Mouse (Mus musculus) MEL (cell line): ENCODE results near the gene Trpm8. TPM values are rescaled to one million over a fixed set of nuclear protein-coding genes. Genes with fewer than 3 reads are reported as not detected.

Source experiments
- DNase-seq: peaks from one replicate; pipeline ENCODE4 v3.0.0; 2011; ENCODE audit warnings: low read depth, low spot score
- H3K27ac ChIP-seq: 2 replicates; pipeline ENCODE4 v1.5.1; 2012; ENCODE audit warnings: low read depth, mild to moderate bottlenecking, control low read depth, low read length, moderate library complexity; ENCODE audit not compliant: control insufficient read depth
- H3K27me3 ChIP-seq, 2 experiments: fragments of 150-350 bp in 1 of 2; sonication (generic) in 1 of 2; 2 replicates each; pipeline ENCODE4 v1.6.1; 2012; ENCODE audit warnings: low read length in 2 of 2, mild to moderate bottlenecking in 2 of 2, improper control_type of control experiment in 1 of 2, moderate library complexity in 1 of 2; ENCODE audit not compliant: insufficient read depth in 2 of 2, control insufficient read depth in 1 of 2
- H3K36me3 ChIP-seq, 2 experiments: 2 replicates each; pipeline ENCODE4 v1.6.1; 2012 to 2014; ENCODE audit warnings: low read length in 2 of 2, improper control_type of control experiment in 1 of 2, inconsistent platforms in 1 of 2, mild to moderate bottlenecking in 1 of 2; ENCODE audit not compliant: insufficient read depth in 2 of 2, control insufficient read depth in 1 of 2
- H3K4me1 ChIP-seq, 2 experiments: fragments of 150-350 bp in 1 of 2; sonication (generic) in 1 of 2; 2 replicates each; pipeline ENCODE4 v1.6.1; 2012; ENCODE audit warnings: low read length in 2 of 2, improper control_type of control experiment in 1 of 2, mild to moderate bottlenecking in 1 of 2; ENCODE audit not compliant: insufficient read depth in 2 of 2, control insufficient read depth in 1 of 2
- H3K4me3 ChIP-seq, 2 experiments: fragments of 150-350 bp in 1 of 2; sonication (generic) in 1 of 2; 2 replicates each; pipeline ENCODE4 v1.5.1; 2012; ENCODE audit warnings: low read depth in 2 of 2, low read length in 2 of 2, mild to moderate bottlenecking in 2 of 2, moderate library complexity in 2 of 2, control low read depth in 1 of 2, improper control_type of control experiment in 1 of 2; ENCODE audit not compliant: control insufficient read depth in 1 of 2, insufficient read depth in 1 of 2
- H3K79me2 ChIP-seq: 2 replicates; pipeline ENCODE4 v1.6.1; 2012; ENCODE audit warnings: mild to moderate bottlenecking, low read length, moderate library complexity; ENCODE audit not compliant: control insufficient read depth, poor library complexity, insufficient read depth
- H3K9ac ChIP-seq: 2 replicates; pipeline ENCODE4 v1.6.1; 2012; ENCODE audit warnings: low read depth, mild to moderate bottlenecking, control low read depth, low read length, moderate library complexity; ENCODE audit not compliant: control insufficient read depth, poor library complexity, severe bottlenecking
- H3K9me3 ChIP-seq: fragments of 150-350 bp; sonication (generic); replicated peaks from 2 replicates; pipeline ENCODE4 v1.6.1; 2012; ENCODE audit warnings: mild to moderate bottlenecking, low read length, improper control_type of control experiment, moderate library complexity; ENCODE audit not compliant: insufficient read depth
- BHLHE40 ChIP-seq: IDR thresholded peaks from 2 replicates; pipeline ENCODE4 v1.6.1; 2012; ENCODE audit warnings: low read depth, mild to moderate bottlenecking, inconsistent platforms, low read length, improper control_type of control experiment, borderline replicate concordance
- CHD2 ChIP-seq: IDR thresholded peaks from 2 replicates; pipeline ENCODE4 v1.6.1; 2011; ENCODE audit warnings: low read length, improper control_type of control experiment
- CTCF ChIP-seq, 3 experiments: IDR thresholded peaks in 2 of 3; conservative IDR thresholded peaks in 1 of 3; 2 replicates each; pipeline ENCODE4 v1.5.1; 2011 to 2012; ENCODE audit warnings: low read length in 3 of 3, low read depth in 2 of 3, mild to moderate bottlenecking in 2 of 3, improper control_type of control experiment in 1 of 3, inconsistent platforms in 1 of 3, mixed read lengths in 1 of 3, moderate library complexity in 1 of 3; ENCODE audit not compliant: control insufficient read depth in 1 of 3, insufficient read depth in 1 of 3, poor library complexity in 1 of 3, severe bottlenecking in 1 of 3
- ELF1 ChIP-seq: IDR thresholded peaks from 2 replicates; pipeline ENCODE4 v1.6.1; 2014; ENCODE audit warnings: low read depth, mild to moderate bottlenecking, inconsistent platforms, low read length, improper control_type of control experiment, moderate library complexity
- EP300 ChIP-seq, 2 experiments: IDR thresholded peaks; 2 replicates each; pipeline ENCODE4 v1.6.1; 2011; ENCODE audit warnings: improper control_type of control experiment in 2 of 2, low read length in 2 of 2, low read depth in 1 of 2, mild to moderate bottlenecking in 1 of 2
- GABPA ChIP-seq: IDR thresholded peaks from 2 replicates; pipeline ENCODE4 v1.6.1; 2012; ENCODE audit warnings: low read depth, mild to moderate bottlenecking, inconsistent platforms, low read length, improper control_type of control experiment, moderate library complexity
- JUND ChIP-seq: IDR thresholded peaks from 2 replicates; pipeline ENCODE4 v1.6.1; 2011; ENCODE audit warnings: low read depth, mild to moderate bottlenecking, improper control_type of control experiment, low read length
- KAT2A ChIP-seq: conservative IDR thresholded peaks from 2 replicates; pipeline ENCODE4 v1.6.1; 2012; ENCODE audit warnings: low read depth, low read length, improper control_type of control experiment, inconsistent platforms
- MAFK ChIP-seq: IDR thresholded peaks from 2 replicates; pipeline ENCODE4 v1.6.1; 2011; ENCODE audit warnings: low read depth, mild to moderate bottlenecking, low read length, improper control_type of control experiment, borderline replicate concordance
- MAZ ChIP-seq: IDR thresholded peaks from 2 replicates; pipeline ENCODE4 v1.6.1; 2012; ENCODE audit warnings: low read depth, mild to moderate bottlenecking, inconsistent platforms, low read length, improper control_type of control experiment
- MEF2A ChIP-seq: IDR thresholded peaks from 2 replicates; pipeline ENCODE4 v1.6.1; 2014; ENCODE audit warnings: low read depth, mild to moderate bottlenecking, inconsistent platforms, low read length, improper control_type of control experiment; ENCODE audit not compliant: poor library complexity, insufficient replicate concordance, severe bottlenecking; ENCODE audit errors: extremely low read depth
- MXI1 ChIP-seq: IDR thresholded peaks from 2 replicates; pipeline ENCODE4 v1.6.1; 2011; ENCODE audit warnings: mild to moderate bottlenecking, low read depth, low read length, improper control_type of control experiment
- MYC ChIP-seq: IDR thresholded peaks from 2 replicates; pipeline ENCODE4 v1.6.1; 2011; ENCODE audit warnings: low read depth, mild to moderate bottlenecking, low read length, improper control_type of control experiment, moderate library complexity
- NELFE ChIP-seq: IDR thresholded peaks from 2 replicates; pipeline ENCODE4 v1.6.1; 2011; ENCODE audit warnings: low read depth, low read length, improper control_type of control experiment
- POLR2A ChIP-seq, 2 experiments: IDR thresholded peaks; 2 replicates each; pipeline ENCODE4 v1.6.1; 2011 to 2012; ENCODE audit warnings: low read length in 2 of 2, mild to moderate bottlenecking in 2 of 2, control low read depth in 1 of 2, improper control_type of control experiment in 1 of 2, low read depth in 1 of 2, moderate library complexity in 1 of 2; ENCODE audit not compliant: control insufficient read depth in 1 of 2, insufficient read depth in 1 of 2, poor library complexity in 1 of 2
- POLR2AphosphoS2 ChIP-seq: IDR thresholded peaks from 2 replicates; pipeline ENCODE4 v1.6.1; 2011; ENCODE audit warnings: low read length, improper control_type of control experiment
- RAD21 ChIP-seq: IDR thresholded peaks from 2 replicates; pipeline ENCODE4 v1.6.1; 2011; ENCODE audit warnings: mild to moderate bottlenecking, low read depth, low read length, improper control_type of control experiment
- RCOR1 ChIP-seq: IDR thresholded peaks from 2 replicates; pipeline ENCODE4 v1.6.1; 2012; ENCODE audit warnings: low read depth, mild to moderate bottlenecking, inconsistent platforms, low read length, improper control_type of control experiment
- TAL1 ChIP-seq: IDR thresholded peaks from 2 replicates; pipeline ENCODE4 v1.6.1; 2012; ENCODE audit warnings: mild to moderate bottlenecking, inconsistent platforms, low read length, moderate library complexity, mixed read lengths
- USF1 ChIP-seq: IDR thresholded peaks from 2 replicates; pipeline ENCODE4 v1.6.1; 2014; ENCODE audit warnings: low read depth, mild to moderate bottlenecking, inconsistent platforms, low read length, improper control_type of control experiment, moderate library complexity
- USF2 ChIP-seq, 2 experiments: IDR thresholded peaks; 2 replicates each; pipeline ENCODE4 v1.6.1; 2011 to 2012; ENCODE audit warnings: improper control_type of control experiment in 2 of 2, low read length in 2 of 2, borderline replicate concordance in 1 of 2, inconsistent platforms in 1 of 2, low read depth in 1 of 2, mild to moderate bottlenecking in 1 of 2; ENCODE audit not compliant: insufficient read depth in 1 of 2
- ZC3H11A ChIP-seq: IDR thresholded peaks from 2 replicates; pipeline ENCODE4 v1.6.1; 2012; ENCODE audit warnings: low read depth, mild to moderate bottlenecking, inconsistent platforms, low read length, improper control_type of control experiment
- ZKSCAN1 ChIP-seq: IDR thresholded peaks from 2 replicates; pipeline ENCODE4 v1.6.1; 2012; ENCODE audit warnings: low read depth, mild to moderate bottlenecking, inconsistent platforms, low read length, improper control_type of control experiment, moderate library complexity
- polyA plus RNA-seq, 2 experiments: library from polyadenylated mRNA; stranded (reverse) in 1 of 2; unstranded in 1 of 2; fragments of >175 nt in 1 of 2; fragments of >200 nt in 1 of 2; gene quantifications; 2 replicates each; pipeline versions ENCODE4 v1.2.1 to v1.2.4; 2012; ENCODE audit warnings: low replicate concordance in 2 of 2, low read depth in 1 of 2; ENCODE audit not compliant: insufficient read length in 2 of 2, insufficient read depth in 1 of 2, missing spikeins in 1 of 2
- total RNA-seq: library from RNA; depleted of rRNA; stranded (reverse); fragments of 300-350 nt; gene quantifications from 2 replicates; pipeline ENCODE4 v1.2.3, GENCODE M21; 2012

Trpm8 gene
- total and polyA plus RNA-seq, 3 experiments: not detected

GRCm38 (mm10) chr1:88237311-88237710 lies 40.1 kb upstream of the Trpm8 start:
- Histone ChIP-seq H3K4me3 (no peak overlapping the region), H3K9ac (no peak overlapping the region), H3K9me3 (no peaks in the 10 kb centered on the region), H3K4me1 (no peaks in the 10 kb centered on the region), H3K36me3 (no peaks in the 10 kb centered on the region), H3K27ac (no peak overlapping the region), H3K27me3 (no peaks in the 10 kb centered on the region), H3K79me2 (no peaks in the 10 kb centered on the region)
- no peak for TF ChIP-seq USF2 (IDR thresholded peaks at IDR 0.05; ENCODE audit: borderline replicate concordance in 1 of 2, insufficient read depth in 1 of 2, low read depth in 1 of 2, low read length in 2 of 2)
- no peak for DNase-seq

GRCm38 (mm10) chr1:88238771-88239170 lies 38.7 kb upstream of the Trpm8 start:
- Histone ChIP-seq H3K27ac (no peak overlapping the region), H3K27me3 (no peaks in the 10 kb centered on the region)
- no peak; the same call in 1 of the 2 replicates for TF ChIP-seq TAL1
- TF ChIP-seq CTCF (IDR thresholded peaks at IDR 0.05 in 2 of 3, conservative IDR thresholded peaks at IDR 0.05 in 1 of 3; ENCODE audit: control insufficient read depth in 1 of 3, insufficient read depth in 1 of 3, low read depth in 2 of 3, low read length in 3 of 3, poor library complexity in 1 of 3, severe bottlenecking in 1 of 3): no peak
- TF ChIP-seq POLR2A (IDR thresholded peaks at IDR 0.05; ENCODE audit: control insufficient read depth in 1 of 2, insufficient read depth in 1 of 2, low read depth in 1 of 2, low read length in 2 of 2, poor library complexity in 1 of 2): no peak
- TF ChIP-seq BHLHE40: no peak
- TF ChIP-seq EP300 (IDR thresholded peaks at IDR 0.05; ENCODE audit: low read depth in 1 of 2, low read length in 2 of 2): no peak
- no peak for TF ChIP-seq GABPA
- no peak for TF ChIP-seq USF2 (IDR thresholded peaks at IDR 0.05; ENCODE audit: borderline replicate concordance in 1 of 2, insufficient read depth in 1 of 2, low read depth in 1 of 2, low read length in 2 of 2)
- TF ChIP-seq RCOR1: no peak
- TF ChIP-seq CHD2: no peak
- TF ChIP-seq MAZ: no peak
- no peak for TF ChIP-seq MYC
- no peak for TF ChIP-seq ZC3H11A
- TF ChIP-seq MEF2A: no peak
- TF ChIP-seq NELFE: no peak
- TF ChIP-seq, all 39 proteins: peak for 0
- no peak for DNase-seq
- Histone ChIP-seq H3K9ac (no peak overlapping the region), H3K4me1 (no peaks in the 10 kb centered on the region), H3K79me2 (no peaks in the 10 kb centered on the region), H3K36me3 (no peaks in the 10 kb centered on the region), H3K9me3 (no peaks in the 10 kb centered on the region), H3K4me3 (no peak overlapping the region)

GRCm38 (mm10) chr1:88240072-88240471 lies 37.4 kb upstream of the Trpm8 start:
- H3K9me3 ChIP-seq: no peaks in the 10 kb centered on the region
- H3K79me2 ChIP-seq: no peaks in the 10 kb centered on the region
- no peak overlapping the region for H3K4me3 ChIP-seq
- no peak overlapping the region for H3K9ac ChIP-seq
- no peak for DNase-seq
- H3K27ac ChIP-seq: no peak overlapping the region
- TF ChIP-seq GABPA (no peak), USF1 (no peak), JUND (no peak), MAFK (no peak), MEF2A (no peak), RAD21 (no peak), TAL1 (no peak), CTCF (IDR thresholded peaks at IDR 0.05 in 2 of 3, conservative IDR thresholded peaks at IDR 0.05 in 1 of 3; ENCODE audit: control insufficient read depth in 1 of 3, insufficient read depth in 1 of 3, low read depth in 2 of 3, low read length in 3 of 3, poor library complexity in 1 of 3, severe bottlenecking in 1 of 3) (no peak), ELF1 (no peak), MYC (no peak), MXI1 (no peak), KAT2A (no peak), POLR2AphosphoS2 (no peak), MAZ (no peak), ZKSCAN1 (no peak)
- no peaks in the 10 kb centered on the region for H3K27me3 ChIP-seq
- H3K4me1 ChIP-seq: no peaks in the 10 kb centered on the region
- H3K36me3 ChIP-seq: no peaks in the 10 kb centered on the region
